Mouse (Mus musculus): Measurements from ENCODE around the gene Gm34653. TPM values are rescaled to one million over a fixed set of nuclear protein-coding genes. Genes with fewer than 3 reads are reported as not detected.
"Not testable (repeated sequence)": the region's sequence is repeated elsewhere in the genome, so short reads cannot be mapped to it uniquely, and the experiment has no call there.

Gene Gm34653
- total RNA-seq (2014; rRNA removed) (2.0 TPM in 1 of 2 replicates, not detected in the other), polyA plus RNA-seq (2015; fragmentation: Nextera tagmentation; extraction: Ambion mirVana) (0.12 TPM in 1 of 2 replicates, not detected in the other)

DNA sequence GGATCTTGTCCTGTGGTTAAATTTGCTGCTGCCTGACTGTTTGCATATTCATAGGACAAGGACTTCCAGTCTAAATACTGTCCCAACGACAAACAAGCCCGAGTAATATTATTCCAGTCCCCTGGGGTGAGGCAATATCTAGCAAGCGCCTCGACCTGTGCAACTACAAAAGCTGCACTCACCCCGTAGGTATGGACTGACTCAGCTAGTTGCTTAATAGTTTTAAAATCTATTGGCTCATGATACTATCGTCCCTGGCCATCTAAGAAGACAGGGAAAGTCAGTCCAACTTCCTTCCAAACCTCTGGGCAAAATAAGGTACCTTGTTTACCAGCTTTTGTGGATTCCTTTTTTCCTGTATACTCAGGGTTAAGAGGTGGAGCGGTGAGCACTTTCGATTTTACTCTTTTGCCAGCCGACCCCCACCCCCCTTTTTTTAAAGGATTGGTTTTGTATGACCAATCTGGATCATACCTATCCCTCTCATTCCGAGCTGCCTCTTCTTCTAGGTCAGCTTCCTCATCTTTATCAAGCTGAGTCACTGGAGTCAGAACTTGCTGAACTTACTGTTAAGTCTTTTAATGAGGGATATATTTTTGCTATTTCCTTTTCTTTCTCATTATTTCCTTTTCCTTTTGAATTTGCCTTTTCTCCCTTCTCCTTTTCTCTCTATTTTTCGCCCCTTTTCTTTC is at the start of gene Gm34653:
TSS of gene Gm34653 (plus strand) at position 242 of the 692 bp plus-strand sequence.
- not testable (repeated sequence) for DNase-seq (ENCODE audit: low spot score); H3K27ac ChIP-seq (ENCODE audit: low read depth, low read length); H3K36me3 ChIP-seq (ENCODE audit: insufficient read depth, low read length); H3K9ac ChIP-seq (replicated peaks; ENCODE audit: low read length, poor library complexity, severe bottlenecking); H3K27me3 ChIP-seq (ENCODE audit: insufficient read depth, low read length); H3K4me2 ChIP-seq (ENCODE audit: low read depth, low read length, poor library complexity, severe bottlenecking); H3K4me3 ChIP-seq (ENCODE audit: low read depth, low read length); H3K4me1 ChIP-seq (ENCODE audit: insufficient read depth, low read length); H3K9me3 ChIP-seq (ENCODE audit: low read length); ATAC-seq (ENCODE audit: low FRiP score)
- WGBS, result 70% methylated on average over 11 of the region's 11 CpGs

DNA sequence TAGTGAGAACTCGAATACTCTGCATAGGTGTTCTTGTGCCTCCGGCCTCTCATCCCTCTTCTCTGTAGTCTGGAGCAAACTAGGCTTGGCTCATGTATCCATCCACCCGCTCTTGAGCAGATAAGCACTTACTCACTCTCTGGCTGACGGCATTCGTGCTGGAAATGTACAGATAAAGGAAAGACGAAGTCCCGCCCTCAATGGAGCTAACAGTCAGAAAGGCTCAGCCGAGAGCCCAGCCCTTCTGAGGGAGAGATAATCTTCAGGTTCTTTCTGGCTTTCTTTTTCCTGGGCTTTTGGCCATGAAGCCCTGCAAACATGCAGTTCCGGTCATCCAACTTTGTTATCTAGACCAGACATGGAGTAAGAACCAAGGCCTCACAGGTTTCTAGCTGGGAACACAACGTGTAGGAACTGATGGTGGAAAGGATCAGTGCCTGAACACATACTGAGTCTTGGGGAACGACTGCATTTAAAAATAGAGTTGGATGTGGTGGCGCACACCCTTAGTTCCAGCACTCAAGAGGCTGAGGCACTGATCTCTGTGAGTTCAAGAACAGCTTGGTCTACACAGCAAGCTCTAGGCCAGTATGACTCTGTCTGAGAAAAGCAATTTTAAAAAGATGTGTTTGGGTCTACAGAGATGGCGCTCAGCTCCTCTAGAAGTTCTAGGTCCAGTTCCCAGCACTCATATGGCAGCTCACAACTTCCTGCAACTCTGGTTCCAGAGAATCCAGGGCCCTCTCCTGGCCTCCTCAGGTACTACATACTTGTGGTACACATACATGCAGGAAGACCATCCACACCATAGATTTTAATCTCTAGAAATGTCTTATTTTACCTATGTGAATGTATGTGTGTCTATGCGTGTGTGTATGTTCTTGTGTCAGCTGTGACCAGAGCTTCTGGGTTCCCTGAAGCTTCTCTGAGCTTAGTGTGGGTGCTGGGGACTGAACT is 49.5 kb upstream of the Gm34653 start:
- Histone ChIP-seq H3K4me3 (ENCODE audit: low read depth, low read length) (no peak overlapping the region), H3K4me2 (ENCODE audit: low read depth, low read length, poor library complexity, severe bottlenecking) (no peak overlapping the region), H3K4me1 (ENCODE audit: insufficient read depth, low read length) (no peaks in the 10 kb centered on the region), H3K36me3 (ENCODE audit: insufficient read depth, low read length) (peaks cover 20% of the 10 kb centered on the region), H3K9me3 (ENCODE audit: low read length) (no peaks in the 10 kb centered on the region), H3K9ac (replicated peaks; ENCODE audit: low read length, poor library complexity, severe bottlenecking) (no peak overlapping the region), H3K27me3 (ENCODE audit: insufficient read depth, low read length) (no peaks in the 10 kb centered on the region), H3K27ac (ENCODE audit: low read depth, low read length) (no peak overlapping the region)
- 93% methylated on average over 14 of the region's 14 CpGs for WGBS
- DNase-seq (ENCODE audit: low spot score) (no peak), ATAC-seq (ENCODE audit: low FRiP score) (no peak)
- TF ChIP-seq CTCF (IDR thresholded peaks at IDR 0.05), result no peak

DNA sequence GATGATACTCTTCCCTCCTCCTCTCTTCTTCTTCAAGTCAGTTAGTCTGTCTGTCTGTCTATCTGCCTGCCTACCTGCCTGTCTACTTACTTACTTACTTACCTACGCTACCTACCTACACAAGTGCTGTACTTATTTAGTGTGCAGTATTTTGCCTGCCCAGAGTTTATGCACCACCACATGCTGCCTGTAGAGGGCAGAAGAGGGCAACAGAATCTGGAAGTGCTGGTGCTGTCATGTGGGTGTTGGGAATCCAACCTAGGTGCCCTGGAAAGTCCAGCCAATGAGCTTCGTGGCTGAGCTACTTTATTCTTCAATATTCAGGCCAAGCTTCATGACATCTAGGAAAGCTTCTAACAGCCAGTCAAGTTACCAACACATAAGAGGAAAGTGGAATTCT is 48.7 kb upstream of the Gm34653 start:
- H3K27ac ChIP-seq (ENCODE audit: low read depth, low read length), result no peak overlapping the region
- no peaks in the 10 kb centered on the region for H3K27me3 ChIP-seq (ENCODE audit: insufficient read depth, low read length)
- 77% methylated on average over 2 of the region's 2 CpGs for WGBS
- ATAC-seq (ENCODE audit: low FRiP score), result no peak
- H3K9ac ChIP-seq (replicated peaks; ENCODE audit: low read length, poor library complexity, severe bottlenecking), result no peak overlapping the region
- H3K36me3 ChIP-seq (ENCODE audit: insufficient read depth, low read length), result peaks cover 22% of the 10 kb centered on the region
- no peaks in the 10 kb centered on the region for H3K4me1 ChIP-seq (ENCODE audit: insufficient read depth, low read length)
- peak; percentile 79 for TF ChIP-seq CTCF (IDR thresholded peaks at IDR 0.05)
- H3K9me3 ChIP-seq (ENCODE audit: low read length), result no peaks in the 10 kb centered on the region
- H3K4me3 ChIP-seq (ENCODE audit: low read depth, low read length), result no peak overlapping the region
- no peak for DNase-seq (ENCODE audit: low spot score)
- no peak overlapping the region for H3K4me2 ChIP-seq (ENCODE audit: low read depth, low read length, poor library complexity, severe bottlenecking)

- no peak overlapping the region for H3K27ac ChIP-seq (ENCODE audit: low read depth, low read length)
- H3K36me3 ChIP-seq (ENCODE audit: insufficient read depth, low read length), result peaks cover 10% of the 10 kb centered on the region
- no peaks in the 10 kb centered on the region for H3K4me1 ChIP-seq (ENCODE audit: insufficient read depth, low read length)
- H3K4me3 ChIP-seq (ENCODE audit: low read depth, low read length), result no peak overlapping the region
- TF ChIP-seq CTCF (IDR thresholded peaks at IDR 0.05), result no peak
- no peak overlapping the region for H3K4me2 ChIP-seq (ENCODE audit: low read depth, low read length, poor library complexity, severe bottlenecking)
- DNase-seq (ENCODE audit: low spot score), result no peak
- H3K27me3 ChIP-seq (ENCODE audit: insufficient read depth, low read length), result no peaks in the 10 kb centered on the region
- H3K9me3 ChIP-seq (ENCODE audit: low read length), result no peaks in the 10 kb centered on the region
- ATAC-seq (ENCODE audit: low FRiP score), result no peak
- no peak overlapping the region for H3K9ac ChIP-seq (replicated peaks; ENCODE audit: low read length, poor library complexity, severe bottlenecking)
- 96% methylated on average over 8 of the region's 8 CpGs for WGBS
Measured at GRCm38 (mm10) chr2:34790282-34790681, 42.5 kb upstream of the Gm34653 start.

DNA sequence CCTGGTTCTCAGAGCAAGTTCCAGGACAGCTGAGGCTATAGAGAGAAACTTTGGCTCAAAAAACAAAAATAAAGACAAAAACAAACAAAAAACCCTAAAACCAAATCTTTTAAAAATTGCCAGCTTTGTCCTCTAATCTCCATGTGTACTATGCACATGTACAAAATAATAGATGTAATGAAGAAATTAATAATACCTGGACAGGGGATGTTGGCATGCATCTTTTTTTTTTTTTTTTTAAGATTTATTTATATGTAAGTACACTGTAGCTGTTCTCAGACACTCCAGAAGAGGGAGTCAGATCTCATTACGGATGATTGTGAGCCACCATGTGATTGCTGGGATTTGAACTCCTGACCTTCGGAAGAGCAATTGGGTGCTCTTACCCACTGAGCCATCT is 40.3 kb upstream of the Gm34653 start:
- H3K9me3 ChIP-seq (ENCODE audit: low read length); ATAC-seq (ENCODE audit: low FRiP score); H3K36me3 ChIP-seq (ENCODE audit: insufficient read depth, low read length); H3K27ac ChIP-seq (ENCODE audit: low read depth, low read length); H3K4me2 ChIP-seq (ENCODE audit: low read depth, low read length, poor library complexity, severe bottlenecking); H3K9ac ChIP-seq (replicated peaks; ENCODE audit: low read length, poor library complexity, severe bottlenecking); H3K4me1 ChIP-seq (ENCODE audit: insufficient read depth, low read length); H3K27me3 ChIP-seq (ENCODE audit: insufficient read depth, low read length); DNase-seq (ENCODE audit: low spot score); H3K4me3 ChIP-seq (ENCODE audit: low read depth, low read length): not testable (repeated sequence)
- 90% methylated on average over 2 of the region's 2 CpGs for WGBS

DNA sequence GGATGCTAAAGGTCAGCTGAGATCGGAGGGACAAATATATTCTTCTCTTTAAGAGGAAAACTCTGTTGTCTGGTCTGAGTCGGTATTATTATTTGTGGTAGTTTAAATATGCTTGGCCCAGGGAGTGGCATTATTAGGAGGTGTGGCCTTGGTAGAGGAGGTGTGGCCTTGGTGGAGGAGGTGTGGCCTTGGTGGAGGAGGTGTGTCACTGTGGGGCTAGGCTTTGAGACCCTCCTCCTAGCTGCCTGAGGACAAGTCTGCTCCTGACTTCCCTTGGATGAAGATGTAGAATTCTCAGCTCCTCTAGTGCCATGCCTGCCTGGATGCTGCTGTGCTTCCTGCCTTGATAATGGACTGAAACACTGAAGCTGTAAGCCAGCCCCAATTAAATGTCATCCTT is 38.3 kb upstream of the Gm34653 start:
- no peaks in the 10 kb centered on the region; the same call in 1 of the 2 replicates for H3K4me1 ChIP-seq (ENCODE audit: insufficient read depth, low read length)
- WGBS, result 90% methylated on average over 2 of the region's 2 CpGs
- H3K4me3 ChIP-seq (ENCODE audit: low read depth, low read length), result no peak overlapping the region
- H3K27me3 ChIP-seq (ENCODE audit: insufficient read depth, low read length), result no peaks in the 10 kb centered on the region
- ATAC-seq (ENCODE audit: low FRiP score) (no peak), DNase-seq (ENCODE audit: low spot score) (no peak)
- TF ChIP-seq CTCF (IDR thresholded peaks at IDR 0.05), result no peak
- H3K27ac ChIP-seq (ENCODE audit: low read depth, low read length), result no peak overlapping the region
- no peaks in the 10 kb centered on the region for H3K36me3 ChIP-seq (ENCODE audit: insufficient read depth, low read length)
- no peak overlapping the region for H3K4me2 ChIP-seq (ENCODE audit: low read depth, low read length, poor library complexity, severe bottlenecking)
- no peaks in the 10 kb centered on the region for H3K9me3 ChIP-seq (ENCODE audit: low read length)
- no peak overlapping the region for H3K9ac ChIP-seq (replicated peaks; ENCODE audit: low read length, poor library complexity, severe bottlenecking)

Data from midbrain, postnatal 0 days (tissue).